Mouse (Mus musculus) urinary bladder, postnatal 36 days (tissue): ENCODE measurements around the gene Sept11.

ENCODE experiments used
- DNase-seq, 2 experiments: peaks; one replicate each; pipeline ENCODE4 v3.0.0; 2022; ENCODE audit warnings: low spot score in 2 of 2, mixed read lengths in 1 of 2

The Sept11 gene

DNA sequence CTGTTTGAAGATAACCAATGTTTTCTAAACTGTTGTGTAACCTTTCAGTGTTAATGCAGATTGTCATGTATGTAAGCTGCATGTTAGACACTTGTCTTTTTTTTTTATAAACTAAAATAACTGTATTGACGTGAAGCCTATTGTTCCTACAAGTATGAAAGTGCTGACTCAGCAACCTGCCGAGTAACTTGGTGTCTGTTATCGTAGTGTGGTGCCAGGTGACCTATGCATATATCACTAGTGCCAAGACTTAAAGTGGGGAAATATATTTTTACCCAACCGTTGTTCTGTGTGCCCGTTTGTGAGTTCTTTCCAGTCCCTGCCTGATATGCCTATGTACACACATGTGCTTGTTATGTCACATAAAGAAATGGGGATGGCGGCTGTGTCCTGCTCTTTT, 81.4 kb downstream of the Sept11 start:
- no peak for DNase-seq

DNA sequence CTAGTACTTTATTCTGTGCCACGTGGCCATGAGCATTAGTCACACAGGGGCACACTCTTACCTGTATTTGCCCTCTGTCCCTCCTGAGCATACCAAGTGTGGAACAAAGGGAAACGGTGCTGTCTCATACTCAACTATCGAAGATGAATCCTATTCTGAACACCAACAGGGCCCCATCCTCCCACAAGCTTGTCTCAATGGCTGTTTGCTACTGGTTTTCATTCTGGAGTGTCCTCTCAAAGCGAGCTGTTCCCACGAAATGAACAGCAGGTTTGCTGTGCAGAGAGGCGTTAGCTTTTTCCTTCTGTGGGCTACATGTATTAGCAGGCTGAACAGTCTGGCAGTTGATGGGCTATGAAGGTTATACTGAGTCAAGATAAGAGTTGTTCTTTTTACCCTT, 85.4 kb downstream of the Sept11 start:
- no peak for DNase-seq

GRCm38 (mm10) chr5:93180252-93180651, 87.0 kb downstream of the Sept11 start:
- DNase-seq = no peak

DNA sequence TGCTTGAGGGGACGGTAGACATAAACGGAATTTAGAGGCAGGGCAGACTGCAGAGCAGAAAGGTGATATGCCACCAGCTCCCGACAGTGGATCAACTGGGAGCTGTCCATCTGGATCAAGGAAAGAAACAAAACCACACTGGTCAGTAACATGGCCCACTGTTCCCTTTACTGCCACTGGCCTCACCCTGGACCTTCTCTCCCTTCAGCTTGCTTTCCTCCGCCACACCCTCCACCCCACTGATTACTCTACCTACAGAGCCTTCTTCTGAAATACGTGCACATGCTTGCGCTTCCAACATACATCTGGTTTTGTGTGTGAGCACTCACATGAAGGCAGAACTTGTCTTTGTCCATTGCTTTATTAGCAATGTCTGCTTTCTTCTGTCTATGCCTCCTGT, 90.1 kb downstream of the Sept11 start:
- DNase-seq = no peak

- DNase-seq = no peak
Measured at GRCm38 (mm10) chr5:93184548-93184947, 91.3 kb downstream of the Sept11 start.

- no peak for DNase-seq
Measured at GRCm38 (mm10) chr5:93189607-93190006, 96.4 kb downstream of the Sept11 start.

DNA sequence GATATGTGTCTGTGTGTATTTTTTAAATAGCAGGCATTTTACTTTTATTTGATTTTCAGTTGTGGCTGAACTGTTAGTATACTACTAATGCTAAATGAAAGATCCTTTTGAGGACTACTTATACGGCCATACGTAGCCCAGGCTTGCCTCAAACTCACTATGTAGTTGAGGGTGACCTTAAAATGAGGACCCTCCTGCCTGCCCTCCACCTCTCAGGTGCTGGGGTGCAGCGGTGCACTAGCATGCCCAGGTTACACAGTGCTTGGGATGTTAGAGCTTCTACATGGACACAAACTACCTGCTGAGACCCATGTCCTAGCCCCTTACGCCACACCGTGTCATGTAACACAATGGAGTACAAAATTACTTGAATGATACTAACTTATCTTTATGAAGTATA, 97.2 kb downstream of the Sept11 start:
- no peak for DNase-seq

DNA sequence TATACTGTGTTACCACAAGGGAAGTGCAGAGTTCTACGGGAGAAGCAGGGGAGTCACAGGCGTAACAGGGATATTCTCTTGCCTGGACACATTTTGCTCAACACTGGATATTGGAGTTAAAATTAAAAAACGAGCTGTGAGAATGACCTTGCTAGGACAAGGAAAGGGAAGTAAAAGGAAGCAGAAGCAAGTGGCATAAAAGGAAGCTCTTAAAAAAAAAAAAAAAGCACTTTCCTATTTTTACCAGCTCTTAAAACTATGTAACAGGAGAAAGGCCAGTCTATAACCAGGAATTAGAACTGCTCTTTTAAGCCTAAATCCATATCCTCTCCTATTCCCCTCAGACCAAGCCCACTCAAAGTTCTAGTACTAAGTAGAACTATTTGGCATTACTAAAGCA, 105.0 kb downstream of the Sept11 start:
- no peak for DNase-seq

- DNase-seq = no peak
Measured at GRCm38 (mm10) chr5:93201181-93201580, 107.9 kb downstream of the Sept11 start.

DNA sequence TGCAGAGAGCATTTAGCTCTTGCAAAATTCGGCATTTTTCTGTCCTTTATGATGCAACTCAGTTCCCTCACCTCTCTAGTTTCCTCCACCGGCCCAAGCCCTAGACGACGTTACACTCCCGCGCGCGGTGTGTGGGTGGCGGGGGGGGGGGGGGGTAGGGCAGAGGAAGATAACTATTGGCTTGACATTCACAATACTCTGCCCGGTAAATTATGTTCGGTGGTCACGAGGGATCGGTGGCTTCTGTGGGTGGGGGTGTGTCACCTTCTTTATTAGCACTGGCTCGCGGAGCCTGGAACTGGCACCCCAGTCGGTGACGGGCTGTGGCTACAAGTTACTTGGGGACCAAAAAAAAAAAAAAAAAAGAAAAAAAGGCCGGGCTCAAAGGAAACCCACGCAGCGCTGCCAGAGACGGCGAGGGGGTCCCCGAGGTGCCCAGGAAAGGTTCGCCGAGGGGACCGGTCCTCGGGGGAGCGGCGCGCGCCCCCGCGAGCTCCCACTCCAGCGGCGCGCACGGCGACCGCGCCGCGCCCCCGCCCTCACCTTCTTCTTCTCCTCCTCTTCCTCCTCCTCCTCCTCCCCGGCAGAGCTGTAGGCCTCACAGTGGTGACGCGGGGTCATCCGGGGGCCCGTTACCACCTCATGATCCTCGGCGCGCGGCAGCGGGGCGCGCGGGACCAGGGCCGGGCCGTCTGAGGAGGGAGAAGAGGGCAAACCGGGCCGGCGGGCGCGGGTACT, 112.3 kb downstream of the Sept11 start:
- DNase-seq = peak; percentile 26 to 32

DNA sequence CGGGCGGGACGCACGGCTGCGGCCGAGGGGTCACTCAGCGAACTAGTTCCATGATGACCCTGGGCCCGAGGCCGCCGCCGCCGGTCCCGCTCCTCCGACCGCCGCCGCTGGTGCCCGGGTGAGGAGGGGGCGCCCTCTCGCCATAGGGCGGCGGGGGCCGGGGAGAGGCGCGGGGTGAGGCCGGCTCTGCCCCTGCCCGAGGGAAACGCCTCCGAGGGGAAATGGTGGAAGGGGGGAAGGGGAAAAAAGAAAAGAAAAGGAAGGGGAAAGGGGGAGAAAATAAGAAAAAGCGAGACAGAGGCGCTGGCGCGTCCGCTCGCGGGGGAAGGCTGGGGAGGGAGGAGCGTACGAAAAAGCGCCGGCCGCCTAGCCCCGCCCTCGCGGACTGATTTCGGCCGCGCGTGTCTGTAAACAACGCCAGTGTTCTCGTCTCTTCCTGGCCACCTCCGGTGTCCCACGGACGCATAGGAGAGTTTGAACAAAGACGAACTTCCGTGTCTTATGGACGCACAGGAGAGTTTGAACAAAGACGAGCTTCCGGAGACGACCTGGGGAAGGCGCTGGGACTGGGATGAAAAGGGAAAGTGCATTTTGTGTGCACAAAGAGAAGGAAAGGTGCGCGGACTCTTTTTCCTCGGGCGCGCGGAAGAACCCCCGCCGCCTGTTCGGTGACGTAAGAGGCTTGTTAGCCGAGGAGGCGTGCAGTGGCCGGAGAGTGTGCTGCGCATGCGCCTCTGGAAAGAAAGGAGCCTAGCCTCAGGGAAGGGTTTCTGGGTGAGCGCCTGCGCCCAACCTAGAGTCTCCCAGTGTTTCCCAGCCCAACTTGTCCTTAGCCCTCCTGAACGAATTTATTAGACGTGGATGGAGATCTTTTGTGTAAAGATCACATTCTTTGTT, 113.1 kb downstream of the Sept11 start, which contains the start of the genes Ccni and 2010109A12Rik:
Gene Ccni (minus strand): TSS at position 387 of the 897 bp plus-strand sequence.
Gene 2010109A12Rik (plus strand): TSS at position 410 of the 897 bp plus-strand sequence.
- DNase-seq = peak; percentile 90 to 93

GRCm38 (mm10) chr5:93207006-93207348, 113.7 kb downstream of the Sept11 start:
- peak in 1 of 2 experiments; percentile 25 for DNase-seq

DNA sequence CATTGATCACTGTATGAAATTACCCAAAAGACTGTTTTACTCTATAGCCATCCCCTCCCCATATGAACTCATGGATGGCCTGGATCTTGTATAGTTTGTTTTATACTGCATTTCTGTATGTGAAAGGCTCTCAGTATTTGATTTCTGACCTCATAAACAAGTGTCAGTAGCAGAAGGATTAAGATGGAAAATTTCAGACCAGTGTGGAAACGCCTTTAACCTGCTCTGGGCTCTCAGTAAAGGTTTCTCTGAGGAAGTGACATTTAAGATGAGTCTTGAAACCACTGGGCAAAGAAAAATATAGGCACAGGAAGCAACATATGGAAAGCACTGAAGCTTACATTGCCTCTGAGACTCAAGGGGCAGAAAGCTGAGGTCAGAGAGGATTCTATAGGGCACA, 114.3 kb downstream of the Sept11 start:
- no peak for DNase-seq

- no peak for DNase-seq
Measured at GRCm38 (mm10) chr5:93218375-93218774, 125.1 kb downstream of the Sept11 start.

DNA sequence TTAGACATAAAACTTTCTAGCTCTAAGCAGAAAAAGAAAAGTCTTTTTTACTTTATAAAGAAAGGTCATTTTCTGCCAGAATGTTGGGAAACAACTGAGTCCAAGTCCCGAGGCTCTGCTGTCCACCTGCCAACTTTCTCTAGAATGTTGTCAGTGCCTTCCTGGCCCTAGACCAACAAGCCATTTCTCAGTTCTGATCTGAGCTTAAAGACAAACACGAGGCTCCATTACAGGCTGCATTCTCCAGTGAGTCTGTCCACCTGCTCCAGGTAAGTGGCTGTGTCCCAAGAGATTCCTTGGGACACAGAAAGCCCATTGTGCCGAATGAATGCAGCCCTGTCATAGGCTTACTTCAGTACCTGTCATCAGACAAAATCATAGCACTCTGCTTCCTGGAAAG, 128.4 kb downstream of the Sept11 start:
- peak in 1 of 2 experiments; percentile 58 for DNase-seq

- DNase-seq = no peak
Measured at GRCm38 (mm10) chr5:93224549-93224948, 131.3 kb downstream of the Sept11 start.
